Mouse (Mus musculus): ENCODE results near the gene Il4i1. TPM values are rescaled to one million over a fixed set of nuclear protein-coding genes. Genes with fewer than 3 reads are reported as not detected.
A peak's percentile ranks its signal among the peaks of the same experiment; 100 is the strongest.

Gene Il4i1
- polyA plus RNA-seq, 1 experiment from 2014 or later, result 2.0 TPM

DNA sequence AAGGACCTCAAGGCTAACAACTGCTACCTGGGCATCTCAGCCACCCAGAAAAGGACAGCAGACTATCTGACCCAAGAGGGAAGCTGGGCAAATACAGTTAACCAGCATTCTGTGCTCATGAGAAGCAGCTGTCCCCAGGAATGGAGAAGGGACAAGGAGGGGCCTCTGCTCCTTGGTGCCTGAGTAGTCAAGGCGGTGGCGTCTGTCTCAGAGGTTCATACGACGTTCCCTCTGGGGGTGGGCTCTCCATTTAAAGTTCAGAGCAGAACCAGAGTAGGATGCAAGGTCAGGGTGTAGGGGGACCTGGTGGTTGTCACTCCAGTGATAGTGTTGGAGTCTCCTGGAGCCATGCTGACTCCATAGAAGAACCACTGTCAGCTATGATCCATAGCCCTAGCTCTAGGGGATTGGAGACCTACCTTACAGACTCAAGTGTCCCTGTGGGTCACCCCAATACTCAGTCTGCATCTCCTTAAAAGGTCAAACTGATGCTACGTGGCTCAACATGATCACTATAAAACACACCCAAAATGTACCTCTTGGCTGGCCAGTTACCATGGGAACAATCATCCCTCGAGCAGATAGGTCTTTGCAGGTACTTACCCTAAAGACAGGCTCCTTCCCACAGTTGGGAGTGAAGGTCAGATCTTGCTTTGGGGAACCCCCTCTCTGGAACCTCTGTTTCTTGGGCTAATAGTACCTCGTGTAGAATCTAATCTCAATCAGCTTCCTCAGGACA lies 5.2 kb upstream of the Il4i1 start:
- ATAC-seq (ENCODE audit: low read depth), result no peak
- H3K4me1 ChIP-seq (replicated peaks), result peaks cover 10% of the 10 kb centered on the region
- no peak overlapping the region for H3K9ac ChIP-seq
- no peak overlapping the region for H3K4me2 ChIP-seq
- H3K36me3 ChIP-seq, result peaks cover 4% of the 10 kb centered on the region; the same call in 1 of the 2 replicates
- H3K4me3 ChIP-seq, result no peak overlapping the region
- 89% methylated on average over 7 of the region's 7 CpGs for WGBS
- H3K27ac ChIP-seq (replicated peaks), result no peak overlapping the region
- H3K27me3 ChIP-seq, result no peaks in the 10 kb centered on the region
- H3K9me3 ChIP-seq, result no peaks in the 10 kb centered on the region

DNA sequence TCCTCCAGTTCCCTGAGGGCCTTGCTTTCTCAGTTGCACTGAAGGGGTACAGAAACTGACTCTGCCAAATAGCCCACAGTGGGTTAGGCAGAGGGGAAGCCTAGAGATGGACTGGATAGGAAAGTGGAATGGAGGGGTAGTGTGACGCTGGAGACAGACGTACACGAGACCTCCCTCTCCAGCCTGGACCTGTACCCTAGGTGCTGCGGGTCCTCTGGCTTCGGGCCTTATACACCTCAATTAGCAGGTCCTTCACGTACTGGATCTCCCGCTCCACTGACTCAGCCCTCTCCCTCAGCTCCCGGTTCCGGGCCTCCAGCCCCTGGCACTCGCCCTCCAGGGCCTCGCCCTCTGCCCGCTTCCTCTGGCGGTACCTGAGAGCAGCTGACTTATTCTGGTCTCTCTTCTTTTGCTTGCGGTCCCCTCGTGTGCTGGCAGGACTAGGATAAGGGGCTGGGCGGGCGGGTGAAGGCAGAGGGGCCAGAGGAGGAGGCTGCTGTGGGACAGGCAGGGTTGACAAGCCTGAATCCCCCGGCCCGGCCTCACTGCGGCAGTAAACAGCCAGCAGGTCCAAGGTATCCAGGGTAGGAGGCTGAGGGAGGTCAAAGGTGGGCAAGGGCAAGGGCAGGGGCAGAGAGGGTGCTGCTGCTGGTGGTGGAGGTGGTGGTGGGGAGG lies 3.4 kb upstream of the Il4i1 start:
- no peak overlapping the region for H3K4me3 ChIP-seq
- no peak for ATAC-seq (ENCODE audit: low read depth)
- 92% methylated on average over 20 of the region's 20 CpGs for WGBS

DNA sequence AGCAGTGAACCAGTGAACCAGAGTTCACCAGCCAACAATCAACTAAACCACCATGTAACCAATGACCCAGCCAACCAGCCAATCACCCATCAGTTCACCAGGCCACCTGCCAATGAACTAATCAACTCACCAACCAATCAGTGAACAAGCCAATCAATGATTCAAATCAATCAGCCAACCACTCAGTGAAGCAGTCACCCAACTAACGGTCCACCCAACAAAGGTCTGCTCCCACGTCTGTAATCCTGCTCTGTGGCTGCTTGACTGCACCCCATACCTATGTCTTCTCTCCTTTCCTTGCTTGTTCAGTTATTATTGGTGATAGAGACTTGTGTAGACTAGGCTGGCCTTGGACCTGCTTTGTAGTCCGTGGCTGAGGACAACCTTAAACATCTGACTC lies 2.2 kb upstream of the Il4i1 start:
- H3K36me3 ChIP-seq, result peaks cover 4% of the 10 kb centered on the region; the same call in 1 of the 2 replicates
- H3K27me3 ChIP-seq, result no peaks in the 10 kb centered on the region
- 95% methylated on average over 3 of the region's 3 CpGs for WGBS
- no peak for ATAC-seq (ENCODE audit: low read depth)
- no peak overlapping the region for H3K4me2 ChIP-seq
- H3K9ac ChIP-seq, result no peak overlapping the region
- no peak overlapping the region for H3K27ac ChIP-seq (replicated peaks)
- H3K9me3 ChIP-seq, result no peaks in the 10 kb centered on the region
- H3K4me3 ChIP-seq, result no peak overlapping the region
- peaks cover 34% of the 10 kb centered on the region for H3K4me1 ChIP-seq (replicated peaks)

More for the DNA sequence above, 3.4 kb upstream of the Il4i1 start:
- peaks cover 22% of the 10 kb centered on the region for H3K4me1 ChIP-seq (replicated peaks)
- H3K4me2 ChIP-seq, result no peak overlapping the region
- H3K9me3 ChIP-seq, result no peaks in the 10 kb centered on the region
- no peak overlapping the region for H3K27ac ChIP-seq (replicated peaks)
- no peak overlapping the region for H3K9ac ChIP-seq
- peaks cover 4% of the 10 kb centered on the region; the same call in 1 of the 2 replicates for H3K36me3 ChIP-seq
- no peaks in the 10 kb centered on the region for H3K27me3 ChIP-seq

DNA sequence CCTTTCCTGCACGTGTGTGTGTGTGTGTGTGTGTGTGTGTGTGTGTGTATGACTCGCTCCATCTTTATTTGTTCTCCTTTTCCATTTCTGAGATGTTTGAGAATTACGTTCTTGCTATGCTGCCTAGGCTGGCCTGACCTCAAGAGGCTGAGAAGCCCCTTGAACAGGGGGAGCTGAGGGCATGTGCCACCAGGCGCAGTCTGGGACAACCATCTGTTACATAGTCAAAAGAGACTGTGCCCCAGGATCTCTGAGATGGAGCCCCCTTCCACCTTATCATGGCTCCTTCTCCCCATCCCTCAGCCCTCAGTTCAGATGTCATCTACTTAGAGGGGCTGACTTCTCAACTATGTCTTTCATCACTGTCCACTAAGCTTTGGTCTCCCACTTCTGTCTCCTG lies 1.8 kb upstream of the Il4i1 start:
- H3K4me1 ChIP-seq (replicated peaks), result peaks cover 38% of the 10 kb centered on the region
- no peaks in the 10 kb centered on the region for H3K9me3 ChIP-seq
- H3K27me3 ChIP-seq, result no peaks in the 10 kb centered on the region
- peaks cover 4% of the 10 kb centered on the region; the same call in 1 of the 2 replicates for H3K36me3 ChIP-seq
- H3K4me2 ChIP-seq, result no peak overlapping the region
- no peak overlapping the region for H3K27ac ChIP-seq (replicated peaks)
- no peak for ATAC-seq (ENCODE audit: low read depth)
- WGBS, result 95% methylated on average over 4 of the region's 4 CpGs
- H3K9ac ChIP-seq, result no peak overlapping the region
- H3K4me3 ChIP-seq, result no peak overlapping the region

DNA sequence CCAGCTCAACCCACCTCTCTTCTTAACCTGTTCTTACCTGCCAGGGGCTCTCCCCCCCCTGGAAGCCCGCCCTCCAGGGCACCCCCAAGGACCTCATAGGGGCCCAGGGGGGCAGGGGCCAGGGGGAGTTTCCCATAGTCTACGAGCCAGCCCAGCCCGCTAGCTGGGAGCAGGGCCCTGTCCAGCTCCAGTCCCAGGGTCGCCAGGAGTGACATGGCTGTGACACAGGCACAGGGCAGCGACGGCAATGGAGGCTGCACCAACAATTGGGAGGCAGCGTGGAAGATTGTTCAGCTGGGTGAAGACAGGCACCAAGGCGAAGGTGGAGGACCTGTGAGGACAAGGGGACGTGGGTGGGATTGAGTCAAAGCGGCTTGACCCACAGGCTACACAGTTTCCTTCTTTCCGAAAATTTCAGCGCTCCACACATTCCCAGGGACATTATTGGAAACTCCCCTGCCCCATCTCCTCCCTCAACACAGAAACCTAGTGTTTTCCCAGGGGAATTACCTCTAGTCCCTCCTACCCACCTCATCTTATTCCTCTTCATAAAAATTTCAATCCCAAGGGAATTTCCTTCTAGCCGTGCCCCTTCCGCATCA lies 1.1 kb upstream of the Il4i1 start:
- peaks cover 4% of the 10 kb centered on the region; the same call in 1 of the 2 replicates for H3K36me3 ChIP-seq
- peak overlapping the region; percentile 84 for H3K4me3 ChIP-seq
- no peaks in the 10 kb centered on the region for H3K9me3 ChIP-seq
- H3K27ac ChIP-seq (replicated peaks), result peak overlapping the region; percentile 94
- peaks cover 44% of the 10 kb centered on the region for H3K4me1 ChIP-seq (replicated peaks)
- 26% methylated on average over 14 of the region's 14 CpGs for WGBS
- H3K4me2 ChIP-seq, result peak overlapping the region; percentile 69
- ATAC-seq (ENCODE audit: low read depth), result peak; percentile 20
- H3K9ac ChIP-seq, result peak overlapping the region; percentile 57
- H3K27me3 ChIP-seq, result no peaks in the 10 kb centered on the region

DNA sequence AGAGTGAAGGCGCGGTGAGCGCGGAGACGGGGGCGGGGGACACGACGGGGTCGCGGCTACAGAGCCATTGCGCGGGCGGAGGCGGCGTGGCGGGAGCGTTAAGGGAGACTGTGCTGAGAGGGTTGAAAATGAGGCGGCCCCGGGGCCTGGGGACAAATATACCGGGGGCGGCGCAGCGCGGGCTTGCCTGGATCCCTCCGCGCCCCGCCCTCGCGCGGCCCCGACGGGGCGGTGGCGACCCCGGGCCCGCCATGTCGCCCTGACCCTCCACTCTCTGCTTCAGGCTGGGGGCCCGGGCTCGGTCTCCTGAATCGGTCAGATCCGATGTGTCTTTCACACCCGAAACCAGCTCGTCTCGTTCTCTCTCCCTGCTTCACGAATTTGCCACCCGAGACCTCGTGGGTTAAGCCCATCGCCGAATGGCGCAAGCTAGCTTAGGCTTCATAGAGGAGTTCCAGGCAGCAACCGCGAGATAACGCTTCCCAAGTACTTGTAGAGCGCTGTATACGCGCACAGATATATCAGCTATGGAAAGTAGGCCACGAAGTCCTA lies 359 bp downstream of the Il4i1 start, which contains the start of gene Atf5:
TSS of gene Atf5 (minus strand) at position 189 of the 552 bp plus-strand sequence.
- peak within 1 kb of the TSS; percentile 93 for H3K9ac ChIP-seq
- H3K27me3 ChIP-seq, result no peaks in the 10 kb centered on the region
- under 1% methylated on average over 50 of the region's 57 CpGs for WGBS
- peak; percentile 45 for ATAC-seq (ENCODE audit: low read depth)
- H3K4me2 ChIP-seq, result peak within 1 kb of the TSS; percentile 69
- H3K9me3 ChIP-seq, result no peaks in the 10 kb centered on the region
- peaks cover 56% of the 10 kb centered on the region for H3K4me1 ChIP-seq (replicated peaks)
- peak within 1 kb of the TSS; percentile 84 for H3K4me3 ChIP-seq
- peaks cover 4% of the 10 kb centered on the region; the same call in 1 of the 2 replicates for H3K36me3 ChIP-seq
- peak within 1 kb of the TSS; percentile 94 for H3K27ac ChIP-seq (replicated peaks)

DNA sequence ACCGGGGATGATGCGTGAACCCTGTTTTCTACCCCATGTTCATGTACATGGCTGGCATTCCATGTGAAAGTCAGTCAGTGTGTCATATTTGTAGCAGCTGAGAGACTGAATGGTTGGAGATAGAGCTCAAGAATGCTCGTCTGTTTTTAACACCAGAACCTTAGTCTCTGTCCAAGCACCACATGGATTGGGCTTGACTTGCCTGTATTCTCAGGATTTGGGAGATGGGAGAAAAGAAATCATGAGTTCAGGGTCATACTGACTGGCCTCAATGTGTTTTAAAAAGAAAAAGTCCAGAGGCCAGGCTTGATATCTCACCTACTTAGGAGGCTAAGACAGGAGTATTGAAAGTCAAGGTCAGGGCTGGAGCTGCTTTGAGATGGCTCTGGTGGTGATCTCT lies 1.3 kb downstream of the Il4i1 start:
- H3K4me2 ChIP-seq, result peak overlapping the region; percentile 69
- 37% methylated on average over 3 of the region's 3 CpGs for WGBS
- peak overlapping the region; percentile 93 for H3K9ac ChIP-seq
- no peaks in the 10 kb centered on the region for H3K36me3 ChIP-seq
- no peaks in the 10 kb centered on the region for H3K9me3 ChIP-seq
- H3K4me3 ChIP-seq, result peak overlapping the region; percentile 84
- 0 out of 2 replicates have a peak overlapping the region, but pooled peaks have one; percentile 94 for H3K27ac ChIP-seq (replicated peaks)
- no peaks in the 10 kb centered on the region for H3K27me3 ChIP-seq
- ATAC-seq (ENCODE audit: low read depth), result no peak
- H3K4me1 ChIP-seq (replicated peaks), result peaks cover 56% of the 10 kb centered on the region

DNA sequence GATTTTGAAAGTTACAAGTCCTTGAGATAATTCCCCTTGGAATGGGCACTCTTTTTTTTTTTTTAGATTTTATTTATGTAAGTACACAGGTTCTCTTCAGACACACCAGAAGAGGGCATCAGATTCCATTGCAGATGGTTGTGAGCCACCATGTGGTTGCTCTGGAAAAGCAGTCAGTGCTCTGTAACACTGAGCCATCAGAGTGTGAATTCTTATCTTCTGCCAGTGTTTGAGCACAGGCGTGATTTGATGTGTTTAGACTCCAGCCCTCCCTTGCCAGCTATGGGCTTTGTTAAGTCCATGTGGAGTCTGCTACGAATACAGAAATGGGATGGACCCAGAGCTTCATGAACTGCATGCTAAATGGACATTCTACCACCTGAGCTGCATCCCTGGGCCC lies 2.0 kb downstream of the Il4i1 start:
- no peak for ATAC-seq (ENCODE audit: low read depth)
- Histone ChIP-seq H3K27ac (replicated peaks) (no peak overlapping the region), H3K9me3 (no peaks in the 10 kb centered on the region), H3K36me3 (no peaks in the 10 kb centered on the region), H3K4me2 (peak overlapping the region; percentile 69), H3K4me1 (replicated peaks) (peaks cover 56% of the 10 kb centered on the region), H3K27me3 (no peaks in the 10 kb centered on the region), H3K4me3 (peak overlapping the region; percentile 84), H3K9ac (0 out of 2 replicates have a peak overlapping the region, but pooled peaks have one; percentile 93)
- 46% methylated on average over 2 of the region's 2 CpGs for whole genome bisulfite sequencing

DNA sequence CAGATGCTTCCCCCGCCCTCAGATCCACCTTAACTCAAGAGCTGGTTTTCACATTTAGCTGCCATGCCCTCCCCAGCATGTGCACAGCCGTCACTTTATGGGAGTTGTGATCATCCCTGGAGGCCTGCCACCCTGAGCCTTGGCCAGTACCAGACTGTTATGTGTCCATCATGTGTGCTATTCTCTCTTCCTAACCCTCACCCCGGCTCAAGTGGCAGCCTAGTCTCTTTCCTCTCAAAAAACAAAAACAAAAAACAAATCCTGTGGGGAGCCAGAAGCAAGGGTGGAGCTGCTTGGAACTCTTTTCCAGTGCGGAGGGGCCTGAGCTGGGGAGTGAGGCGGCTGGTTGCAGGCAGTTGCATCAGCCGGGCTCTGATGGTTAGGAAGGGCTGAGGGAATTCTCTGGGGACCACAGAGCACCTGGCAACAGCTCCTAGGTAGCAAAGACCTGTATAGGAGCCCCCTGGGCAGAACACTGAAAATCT lies 2.6 kb downstream of the Il4i1 start:
- no peak for ATAC-seq (ENCODE audit: low read depth)
- H3K4me1 ChIP-seq (replicated peaks), result peaks cover 56% of the 10 kb centered on the region
- peak overlapping the region; percentile 58 for H3K9ac ChIP-seq
- H3K36me3 ChIP-seq, result no peaks in the 10 kb centered on the region
- WGBS, result 36% methylated on average over 6 of the region's 6 CpGs
- H3K9me3 ChIP-seq, result no peaks in the 10 kb centered on the region
- peak overlapping the region; percentile 20; the same call in 1 of the 2 replicates for H3K4me3 ChIP-seq
- peak overlapping the region; percentile 69 for H3K4me2 ChIP-seq
- H3K27ac ChIP-seq (replicated peaks), result peak overlapping the region; percentile 46; the same call in 1 of the 2 replicates
- no peaks in the 10 kb centered on the region for H3K27me3 ChIP-seq

DNA sequence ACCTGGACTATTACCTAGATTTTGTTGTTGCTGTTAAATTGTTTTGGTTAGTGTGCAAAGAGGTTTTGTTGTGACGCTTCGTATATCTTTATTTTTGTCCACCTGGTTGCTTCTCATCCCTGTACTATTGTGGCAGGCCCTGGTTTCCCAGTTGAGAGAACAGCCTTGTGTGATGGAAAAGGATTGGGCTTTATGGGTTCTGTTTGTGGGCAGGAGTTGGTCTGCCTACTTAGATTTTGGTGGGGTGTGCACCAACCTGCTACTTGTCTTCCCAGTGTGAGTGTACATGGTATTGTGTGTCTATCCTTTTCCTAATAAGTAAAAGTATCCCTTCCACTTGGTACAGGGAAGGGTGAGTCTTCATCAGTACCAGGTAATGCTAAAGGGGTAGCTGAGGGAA lies 3.2 kb downstream of the Il4i1 start:
- no peak overlapping the region for H3K27ac ChIP-seq (replicated peaks)
- WGBS, result 92% methylated on average over 2 of the region's 2 CpGs
- peak overlapping the region; percentile 58 for H3K9ac ChIP-seq
- no peaks in the 10 kb centered on the region for H3K9me3 ChIP-seq
- peaks cover 58% of the 10 kb centered on the region for H3K4me1 ChIP-seq (replicated peaks)
- H3K4me2 ChIP-seq, result peak overlapping the region; percentile 69
- peak overlapping the region; percentile 20; the same call in 1 of the 2 replicates for H3K4me3 ChIP-seq
- H3K36me3 ChIP-seq, result no peaks in the 10 kb centered on the region
- no peaks in the 10 kb centered on the region for H3K27me3 ChIP-seq
- ATAC-seq (ENCODE audit: low read depth), result no peak

DNA sequence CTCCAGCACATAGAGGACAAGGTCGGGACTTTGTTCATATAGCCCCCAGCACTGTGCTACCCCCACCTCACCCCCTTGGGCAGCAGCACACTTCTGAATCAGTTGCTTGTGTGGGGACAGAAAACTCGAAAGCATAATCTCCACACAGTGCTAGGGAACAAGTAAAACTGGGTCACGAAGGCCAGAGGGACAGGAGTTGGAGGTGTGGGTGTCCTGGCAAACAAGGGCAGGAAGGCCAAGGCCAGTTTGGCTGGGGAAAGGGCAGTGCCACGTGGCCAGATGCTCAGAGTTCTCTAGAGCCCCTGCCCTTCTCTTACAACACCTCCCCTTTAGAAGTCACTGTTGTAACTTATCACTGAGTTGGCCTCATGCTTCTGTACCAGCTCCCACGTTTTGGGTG lies 3.7 kb downstream of the Il4i1 start:
- WGBS, result 75% methylated on average over 5 of the region's 5 CpGs
- Histone ChIP-seq H3K9ac (peak overlapping the region; percentile 58; the same call in 1 of the 2 replicates), H3K4me1 (replicated peaks) (peaks cover 59% of the 10 kb centered on the region)

More for the DNA sequence above, 3.7 kb downstream of the Il4i1 start:
- H3K4me2 ChIP-seq, result peak overlapping the region; percentile 69; the same call in 1 of the 2 replicates
- H3K27me3 ChIP-seq, result no peaks in the 10 kb centered on the region
- H3K27ac ChIP-seq (replicated peaks), result no peak overlapping the region
- no peaks in the 10 kb centered on the region for H3K36me3 ChIP-seq
- ATAC-seq (ENCODE audit: low read depth), result no peak
- H3K4me3 ChIP-seq, result no peak overlapping the region
- no peaks in the 10 kb centered on the region for H3K9me3 ChIP-seq
